Mouse (Mus musculus): Measurements from ENCODE around the gene Tmem132e. TPM values are rescaled to one million over a fixed set of nuclear protein-coding genes. Genes with fewer than 3 reads are reported as not detected.

Gene Tmem132e
- 0.89 and 0.93 TPM in 2 replicates for polyA plus RNA-seq (2016; fragmentation: Nextera tagmentation; extraction: Ambion mirVana)

- peak within 1 kb of the TSS; percentile 79 for H3K27ac ChIP-seq (replicated peaks)
- peaks cover 53% of the 10 kb centered on the region for H3K4me1 ChIP-seq
- no peaks in the 10 kb centered on the region for H3K36me3 ChIP-seq
- under 1% methylated on average over 88 of the region's 88 CpGs for WGBS
- no peaks in the 10 kb centered on the region for H3K9me3 ChIP-seq (replicated peaks)
- peak within 1 kb of the TSS; percentile 72 for H3K4me3 ChIP-seq
- peak; percentile 74 for DNase-seq (ENCODE audit: low spot score)
- H3K27me3 ChIP-seq (ENCODE audit: low read depth, poor library complexity, severe bottlenecking), result peaks cover 99% of the 10 kb centered on the region
Measured at GRCm38 (mm10) chr11:82388371-82389313, at the start of gene Tmem132e. Gene Tmem132e, plus strand, starts transcription at chr11:82388900.

- WGBS, result 53% methylated on average over 7 of the region's 7 CpGs
- peaks cover 15% of the 10 kb centered on the region for H3K4me1 ChIP-seq
- 0 out of 2 replicates have a peak overlapping the region, but pooled peaks have one; percentile 3 for H3K27ac ChIP-seq (replicated peaks)
- H3K36me3 ChIP-seq, result no peaks in the 10 kb centered on the region
- no peak for DNase-seq (ENCODE audit: low spot score)
- no peaks in the 10 kb centered on the region for H3K9me3 ChIP-seq (replicated peaks)
- no peaks in the 10 kb centered on the region for H3K27me3 ChIP-seq (ENCODE audit: low read depth, poor library complexity, severe bottlenecking)
- H3K4me3 ChIP-seq, result no peak overlapping the region
Measured at GRCm38 (mm10) chr11:82339921-82340401, 48.7 kb upstream of the Tmem132e start.

- Histone ChIP-seq H3K4me3 (no peak overlapping the region), H3K27me3 (ENCODE audit: low read depth, poor library complexity, severe bottlenecking) (no peaks in the 10 kb centered on the region), H3K27ac (replicated peaks) (0 out of 2 replicates have a peak overlapping the region, but pooled peaks have one; percentile 3), H3K4me1 (peaks cover 17% of the 10 kb centered on the region), H3K36me3 (no peaks in the 10 kb centered on the region), H3K9me3 (replicated peaks) (no peaks in the 10 kb centered on the region)
- 65% methylated on average over 6 of the region's 6 CpGs for WGBS
- no peak for DNase-seq (ENCODE audit: low spot score)
Measured at GRCm38 (mm10) chr11:82340416-82340815, 48.3 kb upstream of the Tmem132e start.

GRCm38 (mm10) chr11:82340900-82341299, 47.8 kb upstream of the Tmem132e start:
- no peak overlapping the region for H3K27ac ChIP-seq (replicated peaks)
- no peak overlapping the region for H3K4me3 ChIP-seq
- peaks cover 22% of the 10 kb centered on the region for H3K4me1 ChIP-seq
- WGBS, result 52% methylated on average over 2 of the region's 2 CpGs
- DNase-seq (ENCODE audit: low spot score), result no peak
- H3K27me3 ChIP-seq (ENCODE audit: low read depth, poor library complexity, severe bottlenecking), result no peaks in the 10 kb centered on the region
- no peaks in the 10 kb centered on the region for H3K36me3 ChIP-seq
- no peaks in the 10 kb centered on the region for H3K9me3 ChIP-seq (replicated peaks)

- H3K36me3 ChIP-seq, result no peaks in the 10 kb centered on the region
- H3K27ac ChIP-seq (replicated peaks), result no peak overlapping the region
- no peak overlapping the region for H3K4me3 ChIP-seq
- no peaks in the 10 kb centered on the region for H3K9me3 ChIP-seq (replicated peaks)
- no peaks in the 10 kb centered on the region for H3K27me3 ChIP-seq (ENCODE audit: low read depth, poor library complexity, severe bottlenecking)
- 0 out of 2 replicates have a peak, but pooled peaks cover 2% of the 10 kb centered on the region for H3K4me1 ChIP-seq
- DNase-seq (ENCODE audit: low spot score), result no peak
- WGBS, result 87% methylated on average over 10 of the region's 10 CpGs
Measured at GRCm38 (mm10) chr11:82351039-82351438, 37.7 kb upstream of the Tmem132e start.

DNA sequence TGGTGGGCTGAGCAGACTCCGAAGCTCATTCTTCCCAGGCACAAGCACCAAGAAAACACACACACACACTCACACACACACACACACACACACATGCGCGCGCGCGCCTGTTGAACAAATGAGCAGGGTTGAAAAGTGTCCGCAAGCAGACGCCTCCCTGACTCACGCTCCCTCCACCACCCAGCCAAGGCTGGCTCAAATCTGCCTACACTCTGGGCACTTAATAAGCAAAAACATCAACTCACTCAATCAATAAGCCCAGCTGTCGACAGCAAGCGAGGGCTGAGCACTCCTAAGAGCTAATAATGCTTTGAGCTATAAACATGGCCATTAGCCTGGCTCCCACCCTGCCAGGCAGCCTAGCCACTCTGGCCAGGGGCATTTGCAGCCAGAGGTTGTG, 18.5 kb upstream of the Tmem132e start:
- no peak for DNase-seq (ENCODE audit: low spot score)
- no peak overlapping the region for H3K27ac ChIP-seq (replicated peaks)
- WGBS, result 89% methylated on average over 11 of the region's 11 CpGs

GRCm38 (mm10) chr11:82371577-82371976, 17.1 kb upstream of the Tmem132e start:
- Histone ChIP-seq H3K4me1 (peaks cover 8% of the 10 kb centered on the region; the same call in 1 of the 2 replicates), H3K27ac (replicated peaks) (no peak overlapping the region), H3K4me3 (no peak overlapping the region), H3K9me3 (replicated peaks) (no peaks in the 10 kb centered on the region), H3K36me3 (no peaks in the 10 kb centered on the region), H3K27me3 (ENCODE audit: low read depth, poor library complexity, severe bottlenecking) (no peaks in the 10 kb centered on the region)
- 66% methylated on average over 4 of the region's 4 CpGs for WGBS
- DNase-seq (ENCODE audit: low spot score), result no peak

More for the DNA sequence above, 18.5 kb upstream of the Tmem132e start:
- Histone ChIP-seq H3K4me1 (peaks cover 8% of the 10 kb centered on the region; the same call in 1 of the 2 replicates), H3K27me3 (ENCODE audit: low read depth, poor library complexity, severe bottlenecking) (no peaks in the 10 kb centered on the region), H3K9me3 (replicated peaks) (no peaks in the 10 kb centered on the region), H3K36me3 (no peaks in the 10 kb centered on the region), H3K4me3 (no peak overlapping the region)

GRCm38 (mm10) chr11:82380606-82381202, 8.0 kb upstream of the Tmem132e start:
- H3K36me3 ChIP-seq, result no peaks in the 10 kb centered on the region
- WGBS, result 70% methylated on average over 3 of the region's 3 CpGs
- no peak overlapping the region for H3K27ac ChIP-seq (replicated peaks)
- no peaks in the 10 kb centered on the region for H3K9me3 ChIP-seq (replicated peaks)
- H3K4me1 ChIP-seq, result 0 out of 2 replicates have a peak, but pooled peaks cover 4% of the 10 kb centered on the region
- no peak overlapping the region for H3K4me3 ChIP-seq
- DNase-seq (ENCODE audit: low spot score), result no peak
- peaks cover 29% of the 10 kb centered on the region for H3K27me3 ChIP-seq (ENCODE audit: low read depth, poor library complexity, severe bottlenecking)

- DNase-seq (ENCODE audit: low spot score), result peak; percentile 76
- peak overlapping the region; percentile 79 for H3K27ac ChIP-seq (replicated peaks)
- under 1% methylated on average over 50 of the region's 51 CpGs for WGBS
Measured at GRCm38 (mm10) chr11:82386970-82387540, 1.6 kb upstream of the Tmem132e start.

GRCm38 (mm10) chr11:82387711-82388341, 874 bp upstream of the Tmem132e start:
- Histone ChIP-seq H3K27me3 (ENCODE audit: low read depth, poor library complexity, severe bottlenecking) (peaks cover 100% of the 10 kb centered on the region), H3K4me1 (peaks cover 53% of the 10 kb centered on the region), H3K9me3 (replicated peaks) (no peaks in the 10 kb centered on the region), H3K36me3 (no peaks in the 10 kb centered on the region), H3K4me3 (peak overlapping the region; percentile 72), H3K27ac (replicated peaks) (peak overlapping the region; percentile 79)
- DNase-seq (ENCODE audit: low spot score), result peak; percentile 68
- under 1% methylated on average over 47 of the region's 47 CpGs for WGBS

More at GRCm38 (mm10) chr11:82386970-82387540, 1.6 kb upstream of the Tmem132e start:
- Histone ChIP-seq H3K27me3 (ENCODE audit: low read depth, poor library complexity, severe bottlenecking) (peaks cover 92% of the 10 kb centered on the region), H3K4me3 (peak overlapping the region; percentile 72), H3K9me3 (replicated peaks) (no peaks in the 10 kb centered on the region), H3K36me3 (no peaks in the 10 kb centered on the region), H3K4me1 (peaks cover 53% of the 10 kb centered on the region)

DNA sequence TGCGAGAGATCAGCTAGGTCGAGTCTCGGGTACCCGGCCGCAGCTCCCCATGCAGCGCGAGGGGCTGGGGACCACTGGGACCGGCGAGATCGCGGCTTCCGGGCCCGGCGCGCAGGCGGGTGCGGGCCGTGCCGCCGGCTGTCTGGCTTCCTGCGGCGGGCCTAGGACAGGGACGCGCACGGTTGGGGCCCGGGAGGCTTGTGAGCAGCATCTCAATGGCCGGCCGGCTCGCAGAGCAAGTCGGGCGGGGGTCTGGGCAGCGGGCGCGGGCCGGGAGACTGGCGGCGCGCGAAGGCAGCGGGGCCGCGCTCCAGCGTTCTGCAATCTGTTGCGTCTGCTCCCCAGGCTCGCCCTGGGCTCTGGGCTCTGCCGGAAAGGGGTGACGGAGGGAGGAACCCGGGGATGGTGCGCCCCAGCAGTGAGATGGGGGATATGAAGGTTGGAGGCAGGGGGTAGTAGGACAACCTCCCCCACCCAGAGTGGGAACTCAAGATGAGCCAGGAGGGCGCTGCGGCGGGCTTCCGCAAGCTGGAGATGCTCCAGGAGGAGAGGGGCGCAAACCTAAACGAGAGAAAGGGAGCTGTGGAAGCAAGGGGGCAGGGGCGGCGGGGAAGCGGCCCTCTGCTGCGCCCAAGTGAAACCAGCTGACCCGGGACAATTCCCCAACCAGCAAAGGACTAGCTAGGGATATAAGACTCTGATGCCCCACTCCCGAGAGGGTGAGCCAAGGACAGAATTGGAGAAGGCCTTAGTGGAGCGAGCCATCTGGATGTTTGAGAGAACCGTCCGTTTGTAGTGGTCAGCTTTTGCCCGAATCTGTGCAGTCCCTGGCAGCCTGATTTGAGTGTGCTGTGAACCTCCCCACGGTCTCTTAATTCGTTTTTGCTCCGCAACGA, 944 bp downstream of the Tmem132e start:
- no peak for DNase-seq (ENCODE audit: low spot score)
- Histone ChIP-seq H3K27ac (replicated peaks) (peak overlapping the region; percentile 79), H3K9me3 (replicated peaks) (no peaks in the 10 kb centered on the region), H3K4me1 (peaks cover 50% of the 10 kb centered on the region), H3K27me3 (ENCODE audit: low read depth, poor library complexity, severe bottlenecking) (peaks cover 98% of the 10 kb centered on the region), H3K36me3 (no peaks in the 10 kb centered on the region), H3K4me3 (peak overlapping the region; percentile 72)
- 1% methylated on average over 69 of the region's 69 CpGs for WGBS

Data from midbrain, embryonic 10.5 days (tissue).